Mouse (Mus musculus) c-Kit-negative CD71-positive TER-119-positive erythroid progenitor cells, embryonic 14.5 days (primary cell): ENCODE measurements around the gene Micall1.

Source experiments
- DNase-seq: peaks from one replicate; pipeline ENCODE4 v3.0.0-alpha.2; 2013; ENCODE audit warnings: low read depth, low spot score

The Micall1 gene

GRCm38 (mm10) chr15:79097135-79097534, 11.6 kb upstream of the Micall1 start:
- no peak for DNase-seq

GRCm38 (mm10) chr15:79097611-79098025, 11.1 kb upstream of the Micall1 start:
- DNase-seq: no peak

- DNase-seq: no peak
Measured at GRCm38 (mm10) chr15:79098220-79098619, 10.5 kb upstream of the Micall1 start.

GRCm38 (mm10) chr15:79098868-79099267, 9.8 kb upstream of the Micall1 start:
- DNase-seq: no peak

- DNase-seq: no peak
Measured at GRCm38 (mm10) chr15:79099456-79099855, 9.2 kb upstream of the Micall1 start.

- DNase-seq: no peak
Measured at GRCm38 (mm10) chr15:79100391-79100790, 8.3 kb upstream of the Micall1 start.

GRCm38 (mm10) chr15:79101531-79101930, 7.2 kb upstream of the Micall1 start:
- no peak for DNase-seq

GRCm38 (mm10) chr15:79103264-79103663, 5.4 kb upstream of the Micall1 start:
- DNase-seq: no peak

- no peak for DNase-seq
Measured at GRCm38 (mm10) chr15:79105804-79106203, 2.9 kb upstream of the Micall1 start.

- DNase-seq: no peak
Measured at GRCm38 (mm10) chr15:79107966-79108365, 732 bp upstream of the Micall1 start.

- no peak for DNase-seq
Measured at GRCm38 (mm10) chr15:79109321-79109934, 730 bp downstream of the Micall1 start.

- DNase-seq: no peak
Measured at GRCm38 (mm10) chr15:79110031-79110430, 1.3 kb downstream of the Micall1 start.

GRCm38 (mm10) chr15:79110528-79110927, 1.8 kb downstream of the Micall1 start:
- DNase-seq: no peak

GRCm38 (mm10) chr15:79111774-79112173, 3.1 kb downstream of the Micall1 start:
- no peak for DNase-seq

- no peak for DNase-seq
Measured at GRCm38 (mm10) chr15:79115276-79115675, 6.6 kb downstream of the Micall1 start.

- no peak for DNase-seq
Measured at GRCm38 (mm10) chr15:79119491-79119890, 10.8 kb downstream of the Micall1 start.

- DNase-seq: no peak
Measured at GRCm38 (mm10) chr15:79122119-79122518, 13.4 kb downstream of the Micall1 start.

GRCm38 (mm10) chr15:79122546-79122945, 13.8 kb downstream of the Micall1 start:
- DNase-seq: no peak

GRCm38 (mm10) chr15:79123751-79124150, 15.1 kb downstream of the Micall1 start:
- DNase-seq: no peak

- DNase-seq: no peak
Measured at GRCm38 (mm10) chr15:79124331-79124875, 15.7 kb downstream of the Micall1 start.

GRCm38 (mm10) chr15:79126217-79126932, 17.7 kb downstream of the Micall1 start:
- peak; percentile 38 for DNase-seq

GRCm38 (mm10) chr15:79127101-79127500, 18.4 kb downstream of the Micall1 start:
- no peak for DNase-seq

GRCm38 (mm10) chr15:79128208-79128607, 19.5 kb downstream of the Micall1 start:
- DNase-seq: no peak
